Mouse (Mus musculus): Measurements from ENCODE around the gene C1qtnf4. TPM values are rescaled to one million over a fixed set of nuclear protein-coding genes. Genes with fewer than 3 reads are reported as not detected.

The C1qtnf4 gene
- polyA plus RNA-seq, 1 experiment from 2014 or later, result 13.5 TPM

DNA sequence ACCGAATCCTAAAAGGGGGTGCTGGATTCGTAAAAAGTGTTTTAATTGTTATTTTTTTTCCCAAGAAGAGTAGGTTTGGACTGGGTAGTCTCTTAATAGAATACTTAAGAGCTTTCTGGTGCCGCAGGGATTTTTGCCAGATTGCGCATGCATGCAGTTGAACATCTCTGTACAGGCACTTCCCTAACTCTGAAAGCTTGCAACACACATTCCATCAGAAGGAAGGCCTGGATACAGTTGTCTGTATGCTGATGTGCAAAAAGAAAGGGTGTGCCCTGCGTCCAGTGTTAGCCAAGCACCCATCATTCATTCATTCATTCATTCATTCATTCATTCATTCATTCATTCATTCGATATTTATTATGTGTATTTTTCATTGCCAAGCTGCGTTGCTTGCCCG, 54.1 kb downstream of the C1qtnf4 start:
- ATAC-seq (ENCODE audit: insufficient read depth, low FRiP score, low read depth), result peak; percentile 41
- peak overlapping the region; percentile 87 for H3K4me3 ChIP-seq (replicated peaks)
- H3K27ac ChIP-seq, result peak overlapping the region; percentile 91
- no peaks in the 10 kb centered on the region for H3K27me3 ChIP-seq (replicated peaks)
- no peaks in the 10 kb centered on the region for H3K36me3 ChIP-seq
- H3K4me1 ChIP-seq, result peaks cover 14% of the 10 kb centered on the region; the same call in 1 of the 2 replicates
- peak overlapping the region; percentile 34; the same call in 1 of the 2 replicates for H3K9ac ChIP-seq
- no peaks in the 10 kb centered on the region for H3K9me3 ChIP-seq
- H3K4me2 ChIP-seq, result peak overlapping the region; percentile 71
- 36% methylated on average over 8 of the region's 8 CpGs for WGBS

Other genes starting within 250 kb of the C1qtnf4 start
- gene Nup160, start 208.6 kb upstream of the C1qtnf4 start, polyA plus RNA-seq (2015; fragmentation: Nextera tagmentation; extraction: Ambion mirVana), result 40.4 and 42.7 TPM in 2 replicates
- 79.8 and 87.5 TPM in 2 replicates for gene Fnbp4, start 140.5 kb upstream of the C1qtnf4 start, polyA plus RNA-seq (2015; fragmentation: Nextera tagmentation; extraction: Ambion mirVana)
- gene Agbl2, start 103.1 kb upstream of the C1qtnf4 start, polyA plus RNA-seq (2015; fragmentation: Nextera tagmentation; extraction: Ambion mirVana), result 0.55 and 0.62 TPM in 2 replicates
- gene Mtch2, start 38.7 kb upstream of the C1qtnf4 start, polyA plus RNA-seq (2015; fragmentation: Nextera tagmentation; extraction: Ambion mirVana), result 232 and 237 TPM in 2 replicates
- gene Kbtbd4, start 18.9 kb downstream of the C1qtnf4 start, polyA plus RNA-seq (2015; fragmentation: Nextera tagmentation; extraction: Ambion mirVana), result 27.4 and 29.3 TPM in 2 replicates
- 211 and 241 TPM in 2 replicates for gene Ndufs3, start 19.0 kb downstream of the C1qtnf4 start, polyA plus RNA-seq (2015; fragmentation: Nextera tagmentation; extraction: Ambion mirVana)
- gene Celf1, start 54.5 kb downstream of the C1qtnf4 start, polyA plus RNA-seq (2015; fragmentation: Nextera tagmentation; extraction: Ambion mirVana), result 77.6 and 83.4 TPM in 2 replicates
- 2.0 and 4.5 TPM in 2 replicates for gene Rapsn, start 149.8 kb downstream of the C1qtnf4 start, polyA plus RNA-seq (2015; fragmentation: Nextera tagmentation; extraction: Ambion mirVana)
- 225 and 243 TPM in 2 replicates for gene Psmc3, start 168.1 kb downstream of the C1qtnf4 start, polyA plus RNA-seq (2015; fragmentation: Nextera tagmentation; extraction: Ambion mirVana)
- gene Slc39a13, start 184.6 kb downstream of the C1qtnf4 start, polyA plus RNA-seq (2015; fragmentation: Nextera tagmentation; extraction: Ambion mirVana), result 42.8 and 45.5 TPM in 2 replicates
- 9.5 and 13.5 TPM in 2 replicates for gene Spi1, start 196.5 kb downstream of the C1qtnf4 start, polyA plus RNA-seq (2015; fragmentation: Nextera tagmentation; extraction: Ambion mirVana)
- gene Mybpc3, start 232.3 kb downstream of the C1qtnf4 start, polyA plus RNA-seq (2015; fragmentation: Nextera tagmentation; extraction: Ambion mirVana), result 0.50 and 0.67 TPM in 2 replicates